In the genomic region with DNA sequence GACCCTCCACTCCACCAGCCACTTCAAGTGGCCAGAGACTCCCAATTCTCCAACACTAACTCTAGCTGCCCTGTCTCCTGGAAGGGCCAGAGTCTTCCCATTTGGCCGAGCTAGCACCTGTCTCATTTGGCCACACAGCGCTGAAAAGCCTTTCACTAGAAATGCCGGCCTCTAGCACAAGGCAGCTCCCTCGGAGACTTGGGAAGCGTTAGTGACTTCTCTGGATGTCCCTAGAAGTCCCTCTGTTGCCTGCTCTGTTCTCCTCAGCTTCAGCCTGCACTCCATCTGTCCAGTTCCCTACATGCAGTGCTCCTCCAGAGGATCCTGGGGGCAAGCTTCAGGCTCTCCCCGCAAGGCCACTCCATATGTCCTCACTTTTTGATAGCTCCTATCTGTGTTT, we compare ENCODE assay signal across 21 mouse cellular contexts.
A peak's percentile ranks its signal among the peaks of the same experiment; 100 is the strongest.
DNase-seq lines count a peak whose midpoint lies in the region; ATAC-seq and TF ChIP-seq lines count a peak whose summit lies in the region.
"Had no signal": no experiment of that assay in that cellular context is flagged by ENCODE, and none has a peak within 500 bp of the region (broad histone marks: within the 10 kb centered on the region; RNA-seq: fewer than 3 reads in every experiment).

No protein-coding gene starts in this region.

- TF ChIP-seq CTCF in layer of hippocampus, adult 2 months (conservative IDR thresholded peaks at IDR 0.05): no peak

- H3K27ac ChIP-seq in layer of hippocampus, adult 2 months: peak overlapping the region; percentile 43; the same call in 1 of the 2 replicates
- H3K27ac ChIP-seq: embryonic facial prominence, embryonic 13.5 days; forebrain, embryonic 12.5 days; heart, embryonic 15.5 days; hindbrain, embryonic 10.5 days; hindbrain, embryonic 14.5 days; intestine, embryonic 15.5 days had no signal

- H3K4me3 ChIP-seq in layer of hippocampus, adult 2 months: no peak overlapping the region
- H3K4me3 ChIP-seq: embryonic facial prominence, embryonic 13.5 days; forebrain, embryonic 12.5 days; heart, embryonic 15.5 days; hindbrain, embryonic 10.5 days; intestine, embryonic 15.5 days had no signal

- ATAC-seq in cerebellum, adult (ENCODE audit: insufficient number of reproducible peaks, low FRiP score, low TSS enrichment): peak; percentile 64
- ATAC-seq: CD4-positive, CD25-positive, alpha-beta regulatory T cell, adult 4 months; forebrain, embryonic 16.5 days; intestine, embryonic 15.5 days had no signal

- no peak for DNase-seq in cerebellum, postnatal 14 days
- peak; percentile 67 for DNase-seq in cerebellum, adult 9-11 months
- DNase-seq in cerebellum, adult 8-10 months: no peak
- no peak for DNase-seq in layer of hippocampus, adult 2 months (ENCODE audit: low spot score in 2 of 2)
- no peak for DNase-seq in layer of hippocampus, postnatal 25 days (ENCODE audit: extremely low spot score in 1 of 2, low spot score in 1 of 2)
- DNase-seq in lung, postnatal 10 days: no peak
- DNase-seq: adrenal gland, postnatal 10 days; B cell, adult 2 months; gastrocnemius, postnatal 10 days; heart, adult 18-20 months; heart, postnatal 14 days; kidney, adult 18-20 months had no signal
